Mouse (Mus musculus) small intestine, adult 2 months (tissue): ENCODE measurements around the gene Gm42742.

ENCODE experiments used
- CTCF ChIP-seq: fragments of 200-500 bp; IDR thresholded peaks from 2 replicates; pipeline ENCODE4 v1.5.1; 2012; ENCODE audit warnings: low read depth, mild to moderate bottlenecking, control low read depth, inconsistent platforms, low read length, moderate library complexity, mixed read lengths; ENCODE audit not compliant: insufficient replicate concordance, insufficient read length; ENCODE audit errors: extremely low read depth
- POLR2A ChIP-seq: fragments of 200-500 bp; IDR thresholded peaks from 2 replicates; pipeline ENCODE4 v1.6.1; 2012; ENCODE audit warnings: low read depth, mild to moderate bottlenecking, control low read depth, inconsistent platforms, low read length, moderate library complexity

DNA sequence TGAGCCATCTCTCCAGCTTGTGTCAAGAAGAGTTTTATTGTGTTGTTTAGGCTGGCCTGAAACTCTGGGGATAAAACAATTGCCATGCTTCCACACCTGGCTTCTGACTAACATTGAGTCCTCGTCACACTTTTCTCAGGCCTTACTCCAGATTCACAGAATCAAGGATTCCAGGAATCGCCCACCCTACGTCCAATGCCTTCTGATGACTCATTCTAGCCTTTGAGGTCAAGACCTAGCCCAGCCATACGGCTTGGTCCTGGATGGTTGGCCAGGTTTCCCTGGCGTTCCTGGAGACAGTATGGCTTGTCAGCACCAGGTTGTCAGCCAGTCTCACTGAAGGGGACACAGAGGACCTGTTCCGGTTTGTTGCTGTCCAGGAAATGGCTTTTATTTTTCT is 8.5 kb downstream of the Gm42742 start:
- no peak for TF ChIP-seq POLR2A
- TF ChIP-seq CTCF, result no peak
